Mouse (Mus musculus) left cerebral cortex, adult 2 months (tissue): ENCODE data around the gene Diexf. TPM values are rescaled to one million over a fixed set of nuclear protein-coding genes. Genes with fewer than 3 reads are reported as not detected.

Experiments used
- DNase-seq, 2 experiments: peaks; one replicate each; pipeline ENCODE4 v3.0.0; 2021 to 2022; ENCODE audit warnings: low spot score in 2 of 2, mixed read lengths in 1 of 2; ENCODE audit errors: extremely low spot score in 1 of 2
- H3K27ac ChIP-seq: fragments of 200-600 bp; 2 replicates; pipeline ENCODE4 v1.8.1; 2022
- H3K4me3 ChIP-seq: fragments of 200-600 bp; 2 replicates; pipeline ENCODE4 v1.8.1; 2022
- CTCF ChIP-seq: fragments of 200-600 bp; IDR thresholded peaks from 2 replicates; pipeline ENCODE4 v1.8.1; 2022; ENCODE audit warnings: antibody characterized with exemption, mild to moderate bottlenecking, moderate library complexity
- intact Hi-C: fragments of 180-260 bp; cut with DNase I; formaldehyde crosslinking; loops from one replicate; pipeline ENCODE4 v1.15.1; 2025
- total RNA-seq, 2 experiments: library from RNA; stranded (reverse); gene quantifications; 2 replicates each; pipeline ENCODE4 v1.2.3; 2021

Gene Diexf
- total RNA-seq, 2 experiments from 2014 or later, result 20.9 to 25.5 TPM

DNA sequence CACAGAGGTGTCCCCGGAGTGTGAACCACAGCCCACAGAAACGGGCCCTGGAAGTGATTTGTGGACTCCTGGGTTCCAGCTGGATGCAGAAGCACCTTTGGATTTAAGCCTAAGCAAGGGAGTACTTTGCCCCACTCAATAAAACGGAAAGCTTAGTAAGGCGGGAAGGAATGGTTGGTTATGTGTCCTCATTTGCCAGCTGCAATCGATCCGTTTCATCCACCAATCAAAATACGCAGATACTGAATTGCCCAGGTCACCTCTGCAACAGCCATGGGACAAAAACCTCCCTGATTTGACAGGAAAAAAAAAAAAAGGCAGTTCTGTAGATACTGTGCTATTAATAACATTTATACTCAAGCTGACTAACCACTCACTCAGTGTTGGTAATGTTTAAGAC lies 47.0 kb downstream of the Diexf start:
- intact Hi-C loops, result loop anchor here (5.0 kb wide), 1 partner anchor 76 kb away; no protein-coding TSS in a partner anchor
- DNase-seq, result no peak
- Histone ChIP-seq H3K27ac (no peak overlapping the region; the same call in 1 of the 2 replicates), H3K4me3 (no peak overlapping the region)
- no peak for TF ChIP-seq CTCF

DNA sequence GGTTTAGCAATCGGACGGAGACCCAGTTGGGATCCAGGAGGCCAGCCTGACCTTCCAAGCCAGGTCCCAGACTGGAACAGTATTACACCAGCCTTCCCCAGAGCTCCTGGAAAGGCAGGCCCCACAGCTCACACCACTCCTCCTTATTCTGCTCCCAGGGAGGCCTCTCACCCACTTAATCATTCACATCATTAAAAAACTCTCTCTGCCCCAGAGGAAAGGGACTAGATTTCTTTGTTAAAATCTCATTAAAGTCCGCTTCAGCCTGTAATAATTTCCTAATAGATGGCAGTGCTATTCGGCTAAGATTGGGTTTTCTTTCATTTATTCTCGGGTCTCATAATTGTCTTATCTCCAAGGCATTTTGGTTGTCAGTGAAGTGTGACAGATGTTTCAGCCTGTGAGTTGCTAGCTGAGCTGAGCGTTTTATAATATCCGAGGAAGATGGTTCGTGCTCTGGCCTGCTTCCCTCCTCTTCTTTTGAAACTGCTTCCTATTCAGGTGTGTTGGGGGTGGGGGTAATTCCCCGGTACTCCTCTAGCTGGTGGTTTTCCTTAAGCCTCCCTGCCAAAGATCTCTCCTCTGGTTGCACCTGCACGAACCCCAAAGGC lies 47.7 kb downstream of the Diexf start:
- H3K27ac ChIP-seq, result no peak overlapping the region; the same call in 1 of the 2 replicates
- intact Hi-C loops, result loop anchor here (5.0 kb wide), 1 partner anchor 75 kb away; no protein-coding TSS in a partner anchor
- H3K4me3 ChIP-seq, result no peak overlapping the region
- DNase-seq, result no peak
- no peak for TF ChIP-seq CTCF

DNA sequence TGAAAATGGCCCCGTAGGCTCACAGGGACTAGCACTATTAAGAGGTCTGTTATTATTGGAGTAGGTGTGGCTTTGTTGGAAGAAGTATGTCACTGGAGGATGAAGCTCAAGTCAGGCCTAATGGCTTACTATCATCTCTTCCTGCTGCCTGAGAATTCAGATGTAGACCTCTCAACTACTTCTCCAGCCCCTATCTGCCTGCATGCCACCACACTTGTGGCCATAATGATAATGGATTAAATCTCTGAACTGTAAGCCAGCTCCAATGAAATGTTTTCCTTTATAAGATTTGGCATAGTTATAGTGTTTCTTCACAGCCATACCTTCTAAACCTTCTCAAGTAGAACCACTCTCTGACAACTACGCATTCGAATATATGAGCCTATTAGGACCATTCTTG lies 67.5 kb downstream of the Diexf start:
- DNase-seq, result no peak
- TF ChIP-seq CTCF, result no peak
- no peak overlapping the region for H3K4me3 ChIP-seq
- intact Hi-C loops, result no loop called here
- no peak overlapping the region for H3K27ac ChIP-seq

DNA sequence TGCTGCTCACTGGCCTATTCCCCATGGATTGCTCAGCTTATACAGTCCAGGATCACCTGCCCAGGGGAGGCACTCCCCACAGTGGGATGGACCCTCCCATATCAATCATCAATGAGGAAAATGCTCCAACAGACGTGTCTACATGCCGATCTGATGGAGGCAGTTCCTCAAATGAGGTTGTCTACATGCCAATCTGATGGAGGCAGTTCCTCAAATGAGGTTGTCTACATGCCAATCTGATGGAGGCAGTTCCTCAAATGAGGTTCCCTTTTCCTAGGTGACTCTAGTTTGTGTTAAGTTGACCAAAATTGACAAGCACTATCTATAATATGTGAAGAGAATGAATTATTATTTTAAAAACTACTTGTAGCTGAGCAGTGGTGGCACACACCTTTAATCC lies 69.9 kb downstream of the Diexf start:
- H3K4me3 ChIP-seq, result no peak overlapping the region
- intact Hi-C loops, result no loop called here
- TF ChIP-seq CTCF, result no peak
- no peak overlapping the region for H3K27ac ChIP-seq
- no peak for DNase-seq

DNA sequence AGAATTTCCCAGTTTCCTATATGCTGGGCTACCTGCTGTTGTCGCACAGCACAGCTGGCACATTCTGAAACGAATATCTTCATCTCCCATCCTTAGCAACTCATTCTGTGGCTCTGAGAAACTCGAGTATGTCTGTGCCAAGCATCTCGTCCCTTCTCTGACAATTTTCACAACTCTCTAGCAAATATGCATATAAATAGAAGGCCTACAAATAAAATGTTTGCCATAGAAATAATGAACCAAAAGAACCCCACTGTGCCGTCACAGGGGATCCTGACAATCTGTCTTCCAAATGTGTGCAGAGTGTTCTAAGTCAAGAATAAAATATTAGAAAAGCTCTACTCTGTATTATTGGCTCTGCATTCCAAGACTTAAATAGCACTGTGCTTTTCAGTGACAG lies 70.5 kb downstream of the Diexf start:
- intact Hi-C loops, result no loop called here

DNA sequence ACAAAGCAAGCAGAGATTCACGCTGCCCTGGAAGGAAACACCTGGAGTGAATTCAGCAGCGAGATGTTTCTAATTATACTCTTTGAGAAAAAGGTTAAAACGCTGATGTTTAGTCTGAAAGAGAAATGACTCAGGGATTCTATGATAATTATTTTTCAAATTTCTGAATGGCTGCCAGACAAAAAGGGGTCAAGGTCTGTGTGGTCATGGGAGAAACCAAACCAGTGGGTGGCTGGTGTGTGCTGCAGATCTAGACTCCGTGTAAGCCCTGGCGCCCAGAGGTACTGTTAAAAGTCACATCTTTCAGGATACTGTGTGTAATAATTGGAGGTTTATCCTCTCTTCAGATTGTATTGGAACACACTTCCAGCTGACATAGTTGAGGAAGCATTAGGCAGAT lies 75.7 kb downstream of the Diexf start:
- H3K4me3 ChIP-seq, result no peak overlapping the region
- H3K27ac ChIP-seq, result no peak overlapping the region
- intact Hi-C loops, result no loop called here
- no peak for TF ChIP-seq CTCF
- no peak for DNase-seq

More for the DNA sequence above, 70.5 kb downstream of the Diexf start:
- no peak for DNase-seq
- H3K27ac ChIP-seq, result no peak overlapping the region
- no peak for TF ChIP-seq CTCF
- H3K4me3 ChIP-seq, result no peak overlapping the region

DNA sequence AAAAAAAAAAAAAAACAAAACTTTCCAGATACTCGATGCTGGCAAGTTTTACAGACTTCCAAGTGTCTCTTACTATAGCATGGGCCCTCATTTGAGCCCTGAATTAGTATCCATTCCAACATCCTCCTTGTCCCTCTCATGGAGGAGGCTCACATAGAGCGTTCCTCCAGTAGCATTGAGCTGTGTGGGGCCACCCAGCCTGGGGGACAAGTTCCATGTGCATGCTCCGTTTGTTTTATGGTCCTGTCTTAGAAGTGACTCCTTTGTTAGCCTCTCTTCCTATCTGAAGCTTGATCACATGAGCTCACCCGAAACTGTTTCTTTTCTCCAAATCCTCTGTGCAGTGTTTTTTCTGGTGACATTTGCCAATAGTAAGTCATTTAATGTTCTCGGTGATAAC lies 77.0 kb downstream of the Diexf start:
- intact Hi-C loops, result no loop called here
- Histone ChIP-seq H3K27ac (no peak overlapping the region), H3K4me3 (no peak overlapping the region)
- TF ChIP-seq CTCF, result no peak
- no peak for DNase-seq

DNA sequence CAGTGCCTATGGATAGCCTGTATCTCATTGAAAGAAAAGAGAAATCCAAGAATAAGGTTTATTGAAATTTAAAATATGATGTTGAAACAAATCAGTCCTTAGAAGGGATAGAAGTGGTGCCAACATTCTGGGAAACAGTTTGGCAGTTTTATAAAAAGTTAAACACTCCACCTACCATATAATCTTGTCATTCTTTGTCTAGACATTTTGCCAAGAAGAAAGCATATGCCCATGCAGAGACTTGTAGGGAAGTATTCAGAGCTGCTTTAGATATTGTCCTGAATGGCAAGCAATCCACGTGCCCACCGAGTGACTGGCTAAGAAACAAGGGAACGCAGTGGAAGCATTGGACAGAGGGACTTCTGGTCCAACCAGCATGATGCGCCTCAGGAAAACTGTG lies 82.5 kb downstream of the Diexf start:
- Histone ChIP-seq H3K4me3 (no peak overlapping the region), H3K27ac (no peak overlapping the region)
- no peak for TF ChIP-seq CTCF
- DNase-seq, result no peak
- intact Hi-C loops, result no loop called here

DNA sequence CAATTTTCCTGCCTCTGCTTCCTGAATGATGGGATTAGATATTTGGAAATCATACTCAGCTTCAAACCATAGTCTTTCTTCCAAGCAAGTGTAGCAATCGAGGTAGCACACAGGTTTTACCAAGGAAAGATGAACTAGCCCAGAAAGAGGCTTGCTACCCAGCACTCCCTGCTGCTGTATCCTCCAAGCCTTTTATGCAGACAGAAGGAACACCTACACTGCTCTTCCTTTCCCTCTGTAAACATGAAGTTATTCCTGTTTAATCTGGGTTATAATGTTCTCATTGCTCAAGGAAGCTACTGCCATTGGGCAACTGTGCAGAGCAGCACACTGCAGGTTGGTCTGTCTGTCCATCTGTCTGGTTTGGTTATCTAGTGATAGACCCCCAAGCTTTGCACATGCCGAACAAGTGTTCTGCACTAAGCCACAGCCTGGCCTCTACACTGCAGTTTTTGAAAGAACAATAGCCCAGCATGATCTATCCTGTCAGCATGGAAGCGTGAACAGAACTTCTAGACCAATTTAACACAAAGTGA lies 87.2 kb downstream of the Diexf start:
- intact Hi-C loops, result loop anchor here (2.0 kb wide), 1 partner anchor 44 kb away; no protein-coding TSS in a partner anchor
- peak in 1 of 2 experiments; percentile 32 for DNase-seq
- no peak for TF ChIP-seq CTCF
- H3K4me3 ChIP-seq, result no peak overlapping the region
- peak overlapping the region; percentile 80 for H3K27ac ChIP-seq

Other genes with a start within 250 kb of the Diexf start
- 10 to 100 TPM; 27.5 to 28.2 TPM for gene Syt14, start 94.5 kb downstream of the Diexf start, total RNA-seq
- 1 to 10 TPM in 1 of 2 experiments, under 1 TPM in 1; 0.68 to 1.1 TPM for gene Irf6, start 22.8 kb upstream of the Diexf start, total RNA-seq
- gene A130010J15Rik, start 37.8 kb upstream of the Diexf start, total RNA-seq, result 1 to 10 TPM; 3.4 to 3.5 TPM
- gene Traf3ip3, start 71.4 kb upstream of the Diexf start, total RNA-seq, result 1 to 10 TPM; 1.2 to 1.8 TPM
- gene Lamb3, start 77.4 kb upstream of the Diexf start, total RNA-seq, result 1 to 10 TPM in 1 of 2 experiments, under 1 TPM in 1; 0.97 to 1.1 TPM
- 10 to 100 TPM; 17.4 to 18.1 TPM for gene Hsd11b1, start 133.8 kb upstream of the Diexf start, total RNA-seq
- gene G0s2, start 142.9 kb upstream of the Diexf start, total RNA-seq, result 1 to 10 TPM; 6.0 to 7.3 TPM
- 10 to 100 TPM; 41.7 to 47.6 TPM for gene Camk1g, start 240.0 kb upstream of the Diexf start, total RNA-seq